Mouse (Mus musculus): Measurements from ENCODE around the gene Olfr90.

- TF ChIP-seq CTCF (IDR thresholded peaks at IDR 0.05; ENCODE audit: borderline replicate concordance, insufficient read depth, low read length) = no peak
- TF ChIP-seq POLR2A (IDR thresholded peaks at IDR 0.05; ENCODE audit: low read depth, low read length) = no peak
Observed at GRCm38 (mm10) chr17:37085545-37085944, 2.8 kb downstream of the Olfr90 start.
